Mouse (Mus musculus): ENCODE measurements around the gene Cpn1.

The Cpn1 gene

DNA sequence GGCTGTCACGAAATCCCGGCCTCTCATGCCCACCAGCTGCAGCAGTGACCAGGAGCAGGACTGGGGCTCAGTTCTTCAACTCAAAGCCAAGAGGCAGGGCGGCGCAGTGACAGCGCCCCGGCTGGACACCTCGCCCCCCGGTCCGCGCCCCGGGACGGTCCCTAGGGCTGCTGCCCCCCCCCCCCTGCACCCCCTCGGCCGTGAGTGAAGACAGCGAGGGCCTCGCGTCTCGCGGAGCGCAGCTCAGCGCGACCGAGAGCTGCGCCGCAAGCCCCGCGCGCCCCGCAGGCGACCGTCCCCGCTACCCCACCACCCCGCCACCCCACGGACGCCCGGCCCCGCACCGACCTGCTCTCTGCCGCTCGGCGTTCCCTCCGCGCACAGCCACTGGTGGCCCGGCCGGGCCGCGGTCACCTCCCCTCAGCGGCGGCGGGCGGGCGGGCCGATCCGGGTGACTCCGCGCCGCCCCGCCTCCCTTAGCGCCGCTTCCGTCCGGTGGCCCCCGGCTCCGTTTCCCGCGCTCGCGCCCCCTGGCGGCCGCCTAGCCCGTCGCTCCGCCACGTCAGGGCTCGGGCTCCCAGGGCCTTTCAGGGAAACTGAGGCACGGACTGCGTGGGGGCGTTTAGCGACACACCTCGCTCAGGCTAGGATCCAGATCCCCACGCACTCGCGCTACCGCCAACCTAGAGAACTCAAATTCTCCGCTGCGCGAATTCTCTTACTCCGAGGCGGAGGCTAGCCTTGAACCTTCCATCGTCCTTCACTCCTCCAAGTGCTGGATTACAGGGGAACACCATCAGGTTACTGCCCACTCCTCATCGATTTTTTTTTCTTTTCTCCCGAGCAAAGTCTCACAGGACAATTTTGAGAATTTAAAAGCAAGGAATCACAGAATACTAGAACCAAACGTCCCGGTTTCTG is 46.3 kb downstream of the Cpn1 start, which contains the start of gene Dnmbp:
TSS of gene Dnmbp (minus strand) at position 423 of the 921 bp plus-strand sequence.
- peak; percentile 69 for DNase-seq (ENCODE audit: low read depth, low spot score)

- no peak for DNase-seq (ENCODE audit: low read depth, low spot score)
These were observed 47.1 kb downstream of the Cpn1 start for GRCm38 (mm10) chr19:43939171-43939768.

DNA sequence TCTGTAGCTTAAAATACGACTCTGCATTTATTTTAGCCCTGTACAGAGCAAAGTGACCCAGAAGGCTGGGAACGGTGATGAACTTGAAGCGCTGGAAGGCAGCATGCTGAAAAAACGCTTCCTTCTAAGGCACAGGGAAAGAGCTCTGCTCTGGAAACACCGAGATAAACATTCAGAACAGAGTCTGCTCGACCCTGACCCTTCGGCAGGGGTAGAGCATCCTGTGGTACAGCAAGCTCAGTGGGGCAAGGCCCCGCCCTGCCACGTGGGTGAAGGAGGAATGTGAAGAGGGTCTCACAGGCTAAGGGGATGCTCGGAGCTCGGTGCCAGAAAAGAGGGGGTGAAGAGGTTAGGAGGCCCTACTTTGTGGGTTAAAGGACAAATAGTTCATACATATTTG is 48.0 kb downstream of the Cpn1 start:
- no peak for DNase-seq (ENCODE audit: low read depth, low spot score)

GRCm38 (mm10) chr19:43930926-43931325 is 55.4 kb downstream of the Cpn1 start:
- DNase-seq (ENCODE audit: low read depth, low spot score), result no peak

DNA sequence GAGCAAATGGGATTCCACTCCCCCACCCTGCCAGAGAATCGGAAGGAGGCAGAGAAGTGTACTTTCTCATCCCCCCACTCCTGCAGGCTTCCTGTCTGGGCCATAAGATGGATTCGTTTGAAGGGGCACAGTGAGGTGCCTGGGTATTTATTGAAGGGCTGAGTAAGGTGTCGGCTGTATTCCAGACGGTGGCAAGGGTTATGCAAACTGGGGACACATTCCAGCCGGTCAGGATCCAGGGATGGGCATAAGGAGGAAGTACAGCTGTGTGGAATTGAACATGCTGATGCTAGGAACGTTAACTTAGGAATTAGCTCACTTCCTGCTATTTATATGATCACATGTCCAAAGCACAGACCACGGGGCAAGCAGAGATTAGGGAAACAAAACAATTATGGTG is 56.0 kb downstream of the Cpn1 start:
- DNase-seq (ENCODE audit: low read depth, low spot score), result no peak

- no peak for DNase-seq (ENCODE audit: low read depth, low spot score)
These were observed 56.5 kb downstream of the Cpn1 start for GRCm38 (mm10) chr19:43929869-43930268.

DNA sequence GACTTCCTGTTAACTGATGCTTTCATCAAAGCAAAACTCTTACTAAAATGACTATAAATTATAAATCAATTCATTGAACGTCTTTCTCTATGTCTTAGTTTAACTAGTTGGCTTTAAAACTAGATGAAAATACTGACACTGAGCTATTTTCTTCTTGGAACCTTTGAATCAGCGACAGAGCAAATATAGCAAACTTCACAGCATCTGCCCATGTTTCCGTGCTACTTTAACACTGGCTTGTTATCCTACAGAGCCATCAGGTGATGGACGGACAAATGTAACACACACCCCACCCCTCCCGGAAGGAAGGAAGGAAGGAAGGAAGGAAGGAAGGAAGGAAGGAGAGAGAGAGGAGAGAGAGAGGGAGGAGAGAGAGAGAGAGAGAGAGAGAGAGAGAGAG is 58.4 kb downstream of the Cpn1 start:
- DNase-seq (ENCODE audit: low read depth, low spot score), result no peak

- DNase-seq (ENCODE audit: low read depth, low spot score), result no peak
These were observed 59.3 kb downstream of the Cpn1 start for GRCm38 (mm10) chr19:43927057-43927456.

- no peak for DNase-seq (ENCODE audit: low read depth, low spot score)
These were observed 60.0 kb downstream of the Cpn1 start for GRCm38 (mm10) chr19:43926141-43926987.

DNA sequence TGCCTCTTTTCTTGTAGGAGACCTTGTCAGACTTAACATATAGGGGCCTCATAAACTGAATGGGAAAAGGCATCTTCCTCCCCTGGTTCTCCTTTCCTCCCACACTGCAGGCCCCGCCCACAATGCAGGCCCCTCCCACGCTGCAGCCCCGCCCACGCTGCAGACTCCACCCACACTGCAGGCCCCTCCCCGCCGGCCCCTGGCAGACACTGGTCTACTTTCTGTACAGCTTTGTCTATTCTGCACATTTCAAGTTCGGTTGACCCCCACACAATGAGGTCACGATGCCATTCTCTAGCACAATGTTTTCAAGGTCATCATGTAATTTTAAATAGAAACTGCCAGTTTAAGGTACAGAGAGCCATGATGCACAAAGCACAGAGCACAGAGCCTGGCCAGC is 62.0 kb downstream of the Cpn1 start:
- no peak for DNase-seq (ENCODE audit: low read depth, low spot score)

- DNase-seq (ENCODE audit: low read depth, low spot score), result no peak
These were observed 63.4 kb downstream of the Cpn1 start for GRCm38 (mm10) chr19:43922963-43923362.

DNA sequence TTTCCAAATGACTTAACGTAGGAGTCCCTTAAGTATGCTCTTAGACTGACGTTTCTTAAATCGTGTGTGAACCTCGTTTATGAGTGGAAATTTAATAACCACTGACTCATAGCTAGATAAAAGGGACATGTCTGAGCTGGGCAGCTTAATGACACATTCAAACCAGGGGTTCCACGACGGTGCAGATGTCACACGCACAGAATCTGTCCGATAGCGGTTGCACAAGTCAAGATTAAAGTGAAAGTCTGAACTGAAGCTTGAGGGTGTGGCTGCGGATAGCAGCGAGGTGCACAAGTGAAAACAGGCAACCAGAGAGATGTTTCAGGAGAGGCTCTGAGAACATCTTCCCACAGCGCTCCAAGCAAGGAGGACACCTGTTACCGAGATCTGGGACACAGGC is 64.9 kb downstream of the Cpn1 start:
- DNase-seq (ENCODE audit: low read depth, low spot score), result no peak

- DNase-seq (ENCODE audit: low read depth, low spot score), result no peak
These were observed 65.7 kb downstream of the Cpn1 start for GRCm38 (mm10) chr19:43920453-43921300.

- DNase-seq (ENCODE audit: low read depth, low spot score), result no peak
These were observed 66.5 kb downstream of the Cpn1 start for GRCm38 (mm10) chr19:43919841-43920240.

- DNase-seq (ENCODE audit: low read depth, low spot score), result no peak
These were observed 67.5 kb downstream of the Cpn1 start for GRCm38 (mm10) chr19:43918834-43919233.

DNA sequence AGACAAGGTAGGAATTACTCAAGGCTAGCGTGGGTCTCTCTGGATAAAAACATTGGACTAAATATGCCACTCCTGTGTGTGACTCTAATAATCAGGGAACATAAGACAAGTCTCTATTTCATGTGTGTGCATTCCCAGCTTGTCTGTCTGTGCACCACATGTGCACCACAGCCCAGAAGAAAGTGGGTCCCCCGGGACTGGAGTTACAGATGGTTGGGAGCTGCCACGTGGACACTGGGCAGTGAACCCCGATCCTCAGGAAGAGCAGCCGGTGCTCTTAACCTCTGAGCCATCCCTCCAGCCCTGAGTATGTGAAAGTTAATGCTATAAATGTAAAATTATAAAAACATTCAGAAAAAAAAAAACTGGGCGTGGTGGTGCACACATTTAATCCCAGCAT is 68.6 kb downstream of the Cpn1 start:
- no peak for DNase-seq (ENCODE audit: low read depth, low spot score)

- DNase-seq (ENCODE audit: low read depth, low spot score), result no peak
These were observed 69.0 kb downstream of the Cpn1 start for GRCm38 (mm10) chr19:43917406-43917691.

- no peak for DNase-seq (ENCODE audit: low read depth, low spot score)
These were observed 69.6 kb downstream of the Cpn1 start for GRCm38 (mm10) chr19:43916586-43917405.

DNA sequence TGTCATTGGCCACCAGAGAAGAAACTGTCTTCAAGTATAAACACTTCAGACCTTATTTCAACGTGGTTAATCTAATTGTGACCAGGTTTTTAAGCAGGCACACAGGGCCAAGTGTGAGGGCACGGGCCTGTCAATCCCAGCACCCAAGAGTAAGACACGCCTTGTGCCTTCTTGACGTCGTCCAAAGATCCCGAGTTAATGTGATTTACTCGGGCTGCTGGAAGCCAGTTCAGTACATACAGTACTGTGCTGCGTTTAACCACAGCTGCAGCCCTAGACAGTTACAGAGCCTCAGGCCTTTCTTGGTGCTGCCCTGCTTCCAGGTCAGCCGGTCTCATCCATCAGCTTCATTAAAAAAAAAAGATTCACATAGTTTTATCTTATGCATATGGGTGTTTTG is 70.9 kb downstream of the Cpn1 start:
- DNase-seq (ENCODE audit: low read depth, low spot score), result no peak

DNA sequence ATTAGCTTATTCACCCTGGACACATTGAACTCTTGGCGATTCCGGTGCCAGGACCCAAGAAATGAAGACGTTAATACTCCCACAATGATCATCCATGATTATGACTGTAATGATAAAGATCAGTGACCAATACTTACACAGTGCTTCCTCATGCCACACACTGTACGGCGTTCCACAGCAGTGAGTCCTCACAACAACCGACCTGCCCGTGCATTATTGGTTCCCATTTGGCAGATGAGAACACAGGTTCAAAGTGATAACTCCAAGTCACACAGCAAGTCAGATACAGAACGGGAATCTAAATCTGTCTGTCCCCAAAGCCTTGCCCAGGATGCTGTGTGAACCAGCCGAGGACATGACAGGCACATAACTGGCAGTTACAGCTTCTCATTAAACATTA is 71.4 kb downstream of the Cpn1 start:
- DNase-seq (ENCODE audit: low read depth, low spot score), result no peak

All from retina, postnatal 7 days (tissue).